Mouse (Mus musculus) adrenal gland (tissue): ENCODE measurements around the gene Epor.

Experiments
- intact Hi-C: fragments of 180-260 bp; cut with DNase I; formaldehyde crosslinking; loops from one replicate; pipeline ENCODE4 v1.15.1; 2025

The Epor gene

DNA sequence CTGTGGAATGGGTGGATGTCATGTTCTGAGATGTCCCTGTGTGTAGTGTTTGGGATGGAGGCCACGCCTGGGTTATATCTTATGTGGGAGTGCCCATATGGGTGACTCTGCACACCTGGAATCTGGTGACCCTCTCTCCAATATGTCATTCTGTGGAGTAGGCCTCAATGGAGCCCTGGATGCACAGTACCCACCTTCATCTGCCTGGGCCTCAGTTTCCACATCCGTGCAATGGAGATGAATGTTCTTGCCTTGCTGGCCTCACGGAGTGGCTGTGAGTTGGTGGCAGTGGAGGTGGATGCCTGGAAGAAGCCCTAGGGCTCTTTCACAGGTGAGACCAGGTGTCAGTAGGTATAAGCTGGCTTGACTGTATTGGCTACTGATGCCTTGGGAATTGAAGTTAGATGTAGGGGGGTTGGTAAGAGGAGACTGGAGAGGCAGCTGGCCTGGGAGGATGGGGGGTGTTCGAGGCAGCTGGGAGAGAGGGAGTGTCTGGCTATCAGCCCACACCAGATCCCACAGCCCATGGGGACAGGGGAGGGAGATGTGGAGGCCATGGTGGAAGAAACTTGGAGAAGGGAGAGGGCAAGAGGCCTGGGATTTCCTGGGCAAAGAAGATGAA lies 25.0 kb downstream of the Epor start:
- intact Hi-C loops, result no loop called here

DNA sequence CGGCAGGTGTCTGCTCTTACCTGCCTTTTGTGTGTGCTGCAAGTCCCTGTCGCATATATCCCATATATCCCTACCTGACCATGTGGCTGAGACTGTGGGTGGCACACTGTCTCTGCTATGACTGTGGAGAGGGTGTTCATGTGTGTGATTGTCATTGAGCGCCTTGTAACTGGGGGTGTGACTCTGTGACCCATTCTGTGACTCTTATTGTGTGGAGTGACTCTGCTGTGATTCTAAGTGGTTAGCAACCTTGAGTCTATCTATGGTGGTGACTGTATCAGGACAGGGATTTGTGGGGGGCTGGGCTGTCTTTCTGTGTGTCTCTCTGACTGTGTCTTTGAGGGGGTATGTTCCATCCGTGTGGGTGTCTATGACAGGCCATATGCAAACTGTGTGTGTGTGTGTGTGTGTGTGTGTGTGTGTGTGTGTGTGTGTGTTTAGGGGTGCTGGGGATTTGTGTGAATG lies 25.6 kb downstream of the Epor start:
- intact Hi-C loops, result no loop called here

DNA sequence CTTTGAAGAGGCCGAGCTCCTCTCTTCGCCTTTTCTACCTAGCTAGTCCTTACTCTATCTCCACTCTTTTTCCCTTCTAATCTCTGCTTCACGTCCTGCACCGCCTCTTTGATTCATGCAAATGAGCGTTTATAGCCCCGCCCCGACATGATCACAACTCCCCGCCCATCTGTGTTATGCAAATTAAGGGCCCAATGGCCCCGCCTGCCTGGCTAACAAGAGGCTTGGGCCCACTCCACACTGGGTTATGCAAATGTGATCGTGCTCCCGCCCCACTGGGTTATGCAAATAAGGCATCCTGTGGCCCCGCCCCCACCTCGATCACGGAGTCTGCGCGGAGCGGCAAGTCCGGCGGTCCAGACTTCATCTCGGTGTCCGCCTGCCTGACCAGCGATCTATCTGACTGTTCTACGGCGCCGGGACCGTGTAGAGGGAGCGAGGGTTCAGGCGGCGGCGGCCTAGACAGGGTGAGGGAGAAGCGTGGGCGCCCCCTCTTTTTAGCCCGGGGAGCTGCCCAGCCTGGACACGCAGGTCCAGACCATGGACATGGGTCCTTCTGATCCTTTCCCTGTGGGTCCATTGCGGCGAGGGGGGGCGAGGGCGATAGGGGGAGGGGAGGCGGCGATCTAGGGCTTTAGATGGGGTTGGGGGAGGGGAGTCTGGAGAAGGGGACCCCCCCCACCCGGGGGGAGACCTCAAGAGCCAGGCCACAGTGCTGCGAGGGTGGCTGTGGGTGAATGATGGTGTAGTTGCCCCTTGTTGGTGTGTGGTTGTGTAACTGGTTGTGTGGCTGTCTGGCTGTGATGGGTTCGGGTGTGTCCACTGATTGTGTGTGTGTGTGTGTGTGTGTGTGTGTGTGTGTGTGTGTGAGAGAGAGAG lies 26.4 kb downstream of the Epor start, which contains the start of gene Plppr2:
Gene Plppr2 (plus strand): TSS at position 342 of the 879 bp plus-strand sequence.
- intact Hi-C loops, result no loop called here

DNA sequence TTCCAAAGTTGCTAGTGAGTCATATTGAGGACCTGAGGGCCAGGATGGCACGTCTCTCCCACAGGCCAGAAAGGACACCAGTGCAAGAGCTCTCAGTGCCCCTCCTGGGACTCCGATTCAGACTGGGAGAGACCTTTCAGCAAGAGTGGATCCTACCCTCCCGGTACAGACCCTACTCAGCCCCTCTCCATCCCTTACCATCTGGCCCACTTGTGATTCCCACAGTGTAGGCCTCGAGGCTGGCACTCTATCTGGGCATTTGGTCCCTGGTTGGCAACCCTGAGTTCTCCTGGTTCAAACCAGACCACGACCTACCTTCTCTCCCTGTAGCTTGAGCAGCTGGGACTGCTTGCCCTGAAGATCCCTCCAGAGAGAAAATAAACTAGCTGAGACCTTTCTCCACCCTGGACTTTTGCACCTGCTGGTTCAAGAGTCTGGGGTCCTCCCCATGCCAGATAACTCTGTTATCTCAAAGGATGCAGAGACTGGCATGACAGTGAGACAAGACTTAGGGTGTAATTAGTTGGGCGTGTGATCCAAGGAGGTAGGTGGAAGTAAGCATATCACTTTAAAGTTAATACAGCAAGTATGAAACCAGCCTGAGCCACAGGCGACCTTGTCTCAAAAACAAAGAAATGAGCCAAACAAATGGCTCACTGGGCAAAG lies 27.7 kb downstream of the Epor start:
- intact Hi-C loops, result no loop called here

DNA sequence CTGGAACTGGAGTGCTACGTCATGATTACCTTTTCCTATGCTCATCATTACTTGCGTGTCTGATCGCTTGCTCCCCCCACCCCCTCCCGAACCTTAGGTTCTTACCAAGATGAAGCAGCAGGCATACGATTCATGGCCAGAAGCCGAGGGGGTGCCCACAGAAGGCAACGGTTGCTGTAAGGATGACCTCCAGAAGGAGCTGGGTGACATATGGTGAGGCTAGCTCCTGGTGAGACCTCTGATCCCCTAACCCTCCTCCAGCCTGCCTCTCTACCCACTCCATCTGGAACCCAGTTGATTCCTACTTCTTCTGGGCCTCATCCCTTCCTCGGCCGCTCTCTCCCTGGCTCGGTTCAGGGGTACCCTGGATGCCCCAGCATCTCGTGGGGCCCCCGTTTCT lies 29.3 kb downstream of the Epor start:
- intact Hi-C loops, result no loop called here

DNA sequence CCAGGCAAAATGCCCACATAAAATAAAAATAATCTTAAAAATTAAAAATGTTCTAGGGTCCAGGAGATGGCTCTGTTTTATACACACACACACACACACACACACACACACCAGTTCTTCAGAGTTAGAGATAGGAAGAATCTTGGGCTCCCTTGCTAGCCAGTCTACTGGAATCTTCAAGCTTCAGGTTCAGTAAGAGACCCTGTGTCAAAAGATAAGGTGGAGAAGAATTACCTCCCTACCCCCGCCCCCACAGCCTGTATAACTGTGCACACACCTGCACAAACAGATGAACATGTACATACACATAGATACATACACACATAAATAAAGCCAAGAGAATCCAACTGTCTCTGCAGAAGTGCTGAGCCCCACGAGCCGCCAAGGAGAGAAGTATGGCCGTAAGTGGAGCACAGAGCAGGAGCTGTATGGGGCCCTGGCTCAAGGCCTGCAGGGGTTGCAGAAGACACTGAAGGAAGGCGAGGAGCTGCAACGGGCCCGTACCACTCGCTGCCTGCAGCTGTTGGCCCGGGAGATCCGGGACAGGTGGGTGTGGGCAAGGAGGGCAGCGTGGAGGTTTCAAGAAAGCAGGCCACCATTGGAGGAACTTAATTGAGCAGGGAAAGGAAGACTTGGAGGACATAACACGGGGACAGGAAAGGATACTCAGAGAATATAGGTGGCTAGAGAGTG lies 30.7 kb downstream of the Epor start:
- intact Hi-C loops, result no loop called here

DNA sequence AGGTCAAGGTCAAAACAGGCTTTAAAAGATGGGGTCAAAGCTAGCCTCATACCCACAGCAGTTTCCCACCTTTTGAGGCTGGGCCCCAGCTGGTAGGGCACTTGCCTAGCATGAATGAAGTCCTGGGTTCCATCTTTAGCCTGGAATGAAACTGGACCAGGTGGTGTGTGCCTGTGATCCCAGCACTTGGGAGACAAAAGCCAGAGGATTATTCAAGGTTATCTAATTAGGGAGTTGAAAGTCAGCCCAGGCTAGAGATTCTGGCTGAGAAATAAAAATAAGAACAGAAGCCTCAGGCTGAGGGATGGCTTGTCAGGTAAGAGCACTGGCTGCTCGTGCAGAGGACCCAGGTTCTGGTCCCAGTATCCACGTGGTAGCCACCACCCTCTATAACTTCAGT lies 31.3 kb downstream of the Epor start:
- intact Hi-C loops, result no loop called here

DNA sequence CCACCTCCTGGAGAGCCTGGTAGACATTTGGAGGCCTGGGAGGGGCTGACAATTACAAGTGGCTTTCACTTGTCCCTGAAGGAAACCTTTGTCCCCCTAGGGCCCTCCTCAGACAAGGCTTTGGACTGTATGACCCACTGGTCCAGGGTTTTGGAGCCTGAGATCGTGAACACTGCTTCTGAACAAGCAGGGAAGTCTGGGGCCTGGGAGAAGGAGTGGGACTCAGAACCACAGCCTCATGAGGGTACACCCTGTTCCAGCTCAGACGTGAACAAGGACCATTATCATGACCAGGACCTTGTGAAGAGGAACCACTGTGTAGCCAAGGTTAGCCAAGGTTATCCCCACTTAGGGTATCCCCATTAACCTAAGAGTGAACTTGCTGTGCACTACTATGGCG lies 34.1 kb downstream of the Epor start:
- intact Hi-C loops, result no loop called here

DNA sequence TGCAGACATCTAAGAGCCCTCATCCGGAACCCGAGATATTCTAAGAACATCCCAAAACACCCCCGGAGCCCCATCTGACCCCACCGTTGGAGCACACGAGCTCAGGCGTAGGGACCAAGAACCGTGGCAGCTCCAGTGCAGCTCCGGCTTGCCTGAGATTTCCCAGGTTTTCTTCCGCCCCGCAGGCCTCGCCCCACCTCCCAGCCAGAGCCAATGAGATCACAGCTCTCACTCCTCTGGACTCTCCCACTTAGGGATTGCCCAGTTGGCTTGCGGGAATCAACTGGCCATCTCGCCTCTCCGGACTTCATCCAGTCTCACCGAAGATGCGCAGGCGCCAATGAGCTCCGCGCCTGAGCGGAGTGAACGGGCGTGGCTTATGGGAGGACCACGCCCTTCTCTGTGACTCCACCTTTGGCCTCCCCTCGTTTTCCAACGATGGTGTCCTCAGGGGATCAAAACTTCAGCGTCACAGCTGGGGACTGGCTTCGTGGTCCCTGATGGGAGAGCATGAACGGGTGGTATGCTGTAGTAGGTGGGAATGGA lies 36.0 kb downstream of the Epor start, which contains the start of the genes Ccdc159 and Tmem205:
Gene Ccdc159 (plus strand): TSS at position 264 of the 546 bp plus-strand sequence.
Gene Tmem205 (minus strand): TSS at position 349 of the 546 bp plus-strand sequence.
- intact Hi-C loops, result no loop called here

DNA sequence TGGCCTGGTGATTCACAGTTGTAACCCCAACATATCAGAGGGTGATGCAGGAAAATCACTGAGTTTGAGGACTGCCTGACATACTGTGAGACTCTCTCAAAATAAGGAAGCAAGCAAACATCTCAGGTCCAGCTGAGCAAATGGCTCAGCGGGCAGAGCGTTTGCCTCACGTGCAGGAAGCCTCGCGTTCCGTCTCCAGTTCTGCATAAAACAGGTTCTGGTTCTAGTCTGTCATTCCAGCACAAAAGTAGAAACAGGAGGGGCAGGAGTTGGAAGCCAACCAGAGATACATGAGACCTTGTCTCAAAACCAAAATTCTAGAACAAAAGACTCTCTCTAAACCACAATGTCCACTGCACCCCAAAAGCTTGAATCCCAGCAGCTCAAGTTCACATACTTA lies 36.5 kb downstream of the Epor start:
- intact Hi-C loops, result no loop called here

DNA sequence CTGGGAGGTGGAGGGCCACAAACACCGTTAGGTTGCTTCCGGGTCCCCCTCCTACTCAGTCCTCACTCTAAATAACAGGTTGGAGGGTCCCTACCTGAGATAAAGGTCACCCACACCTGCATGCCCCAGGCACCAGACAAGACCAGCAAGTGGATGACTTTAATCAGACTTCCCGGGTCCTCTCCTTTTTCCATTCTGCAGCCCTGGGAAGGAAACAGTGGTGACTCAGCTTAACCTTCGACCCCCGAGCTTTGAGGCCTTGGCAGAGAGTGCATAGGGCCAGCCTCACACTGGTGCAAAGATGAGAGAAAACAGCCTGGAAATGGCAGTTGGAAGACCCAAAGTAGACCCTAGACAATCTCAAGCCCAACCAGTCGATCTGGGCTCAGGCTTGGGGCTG lies 37.2 kb downstream of the Epor start:
- intact Hi-C loops, result no loop called here

DNA sequence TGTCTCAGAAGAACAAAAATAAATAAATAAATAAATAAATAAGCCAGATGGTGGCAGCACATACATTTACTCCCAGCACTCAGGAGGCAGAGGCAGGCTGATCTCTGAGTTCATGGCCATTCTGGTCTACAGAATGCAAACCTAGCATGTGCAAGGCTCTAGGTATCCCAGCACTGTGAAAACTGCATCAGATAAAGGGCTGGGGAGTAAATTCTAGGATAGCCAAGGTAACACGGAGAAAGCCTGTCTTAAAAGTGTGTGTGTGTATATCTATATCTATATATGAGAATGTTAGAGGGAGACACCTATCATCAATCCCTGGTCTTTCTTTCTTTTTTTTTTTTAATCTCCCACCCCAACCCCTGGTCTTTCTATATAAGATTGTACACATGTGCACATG lies 37.8 kb downstream of the Epor start:
- intact Hi-C loops, result no loop called here

DNA sequence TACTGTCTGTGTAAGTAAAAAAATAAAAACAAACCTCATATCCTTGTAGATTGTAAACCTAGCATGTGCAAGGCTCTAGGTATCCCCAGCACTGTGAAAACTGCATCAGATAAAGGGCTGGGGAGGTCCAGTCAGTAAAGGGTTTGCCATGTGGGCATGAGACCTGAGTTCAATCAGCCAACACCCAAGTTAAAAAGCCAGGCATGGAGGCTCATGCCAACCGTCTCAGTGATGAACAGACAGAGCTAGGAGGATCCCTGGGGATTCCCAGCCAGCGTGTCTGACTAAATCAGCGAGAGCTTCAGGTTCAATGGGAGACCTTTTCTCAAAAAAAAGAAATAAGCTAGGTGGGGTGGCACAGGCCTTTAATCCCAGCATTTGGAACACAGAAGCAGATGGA lies 38.3 kb downstream of the Epor start:
- intact Hi-C loops, result no loop called here

DNA sequence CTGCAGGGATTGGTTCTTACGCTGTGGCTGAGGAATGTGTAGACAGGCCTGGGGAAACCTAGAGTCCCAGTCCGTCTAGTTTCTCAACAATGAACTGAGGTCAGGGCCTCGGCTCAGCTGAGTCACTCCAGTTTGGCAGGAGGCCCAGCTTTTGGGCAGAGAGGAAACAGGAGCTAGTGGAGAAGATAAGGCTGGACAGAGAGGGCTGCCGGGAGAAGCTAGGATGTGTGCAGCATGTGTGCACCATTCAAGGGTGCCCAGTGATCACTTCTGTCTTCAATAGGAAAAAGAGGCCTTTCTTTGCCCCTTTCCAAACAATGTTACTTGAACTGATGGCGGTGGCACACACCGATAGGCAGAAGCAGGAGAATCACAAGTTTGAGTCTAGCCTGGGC lies 39.2 kb downstream of the Epor start:
- intact Hi-C loops, result no loop called here

DNA sequence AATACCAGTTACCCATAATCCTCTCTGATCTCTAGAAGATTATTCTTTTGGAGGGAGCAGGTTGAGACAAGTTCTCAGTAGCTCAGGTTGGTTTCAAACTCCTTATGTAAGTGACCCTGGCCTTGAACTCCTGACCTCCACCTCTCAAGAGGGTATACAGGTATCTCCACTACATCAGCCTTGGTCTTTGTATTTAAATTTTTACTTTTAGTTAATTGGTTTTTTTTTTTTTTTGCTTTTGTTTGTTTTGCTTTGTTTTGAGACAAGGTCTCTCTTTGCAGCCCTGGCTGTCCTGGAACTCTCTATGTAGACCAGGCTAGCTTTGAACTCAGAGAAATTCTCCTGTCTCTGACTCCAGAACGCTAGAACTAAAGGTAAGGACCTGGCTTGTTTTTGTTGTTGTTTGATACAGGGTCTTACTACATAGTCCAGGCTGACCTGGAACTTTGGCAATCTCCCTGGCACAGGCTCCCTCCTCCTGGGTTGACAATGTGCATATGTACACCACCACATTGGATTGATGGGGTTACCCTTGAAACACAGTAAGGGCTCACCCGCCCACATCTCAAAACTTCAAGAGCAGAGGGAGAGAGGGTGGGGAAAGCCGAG lies 39.7 kb downstream of the Epor start:
- intact Hi-C loops, result no loop called here

DNA sequence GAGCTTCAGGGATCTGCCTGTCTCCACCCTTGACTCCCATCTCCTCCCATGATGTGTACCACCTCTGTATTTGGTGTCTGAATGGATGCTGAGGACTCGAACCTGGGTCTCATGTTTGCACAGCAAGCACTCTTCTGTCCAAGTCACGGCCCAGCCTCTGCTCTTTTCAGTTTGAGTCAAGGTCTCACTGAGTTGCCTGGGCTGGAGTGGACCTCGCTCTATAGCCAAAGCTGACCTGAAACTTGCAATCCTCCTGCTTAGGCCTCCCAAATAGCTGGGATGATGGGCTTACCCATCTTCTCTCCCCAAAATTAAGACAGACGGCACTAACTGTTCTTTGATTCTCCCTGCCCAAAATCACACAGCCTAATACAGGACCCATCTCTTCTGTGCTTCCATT lies 40.3 kb downstream of the Epor start:
- intact Hi-C loops, result no loop called here

DNA sequence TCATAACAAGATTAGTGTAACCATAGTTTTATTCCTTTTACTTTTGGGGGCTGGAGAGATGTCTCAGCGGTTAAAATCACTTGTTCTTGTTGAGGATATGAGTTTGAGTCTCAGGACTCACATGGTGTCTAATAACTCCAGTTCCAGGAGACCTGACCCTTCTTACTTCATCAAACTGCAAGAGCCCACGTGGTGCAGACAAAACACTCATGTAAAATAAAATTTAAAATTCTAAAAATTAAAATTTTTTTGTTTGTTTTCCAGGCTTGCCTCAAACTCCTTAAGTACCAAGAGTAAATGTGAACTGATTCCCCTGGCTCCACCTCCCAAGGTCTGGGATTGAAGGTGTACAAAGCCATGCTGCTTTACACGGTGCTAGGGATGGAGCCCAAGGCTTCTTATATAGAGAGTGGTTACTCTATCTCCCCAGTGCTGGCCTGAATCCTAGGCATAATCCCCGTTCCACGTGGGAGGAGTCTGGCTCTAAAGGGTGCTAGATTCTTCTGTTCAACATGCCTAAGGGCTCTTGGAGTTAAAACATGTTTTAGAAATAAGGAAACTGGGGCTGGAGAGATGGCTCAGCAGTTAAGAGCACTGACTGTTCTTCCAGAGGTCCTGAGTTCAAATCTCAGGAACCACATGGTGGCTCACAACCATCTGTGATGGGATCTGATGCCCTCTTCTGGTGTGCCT lies 44.5 kb downstream of the Epor start:
- intact Hi-C loops, result no loop called here

DNA sequence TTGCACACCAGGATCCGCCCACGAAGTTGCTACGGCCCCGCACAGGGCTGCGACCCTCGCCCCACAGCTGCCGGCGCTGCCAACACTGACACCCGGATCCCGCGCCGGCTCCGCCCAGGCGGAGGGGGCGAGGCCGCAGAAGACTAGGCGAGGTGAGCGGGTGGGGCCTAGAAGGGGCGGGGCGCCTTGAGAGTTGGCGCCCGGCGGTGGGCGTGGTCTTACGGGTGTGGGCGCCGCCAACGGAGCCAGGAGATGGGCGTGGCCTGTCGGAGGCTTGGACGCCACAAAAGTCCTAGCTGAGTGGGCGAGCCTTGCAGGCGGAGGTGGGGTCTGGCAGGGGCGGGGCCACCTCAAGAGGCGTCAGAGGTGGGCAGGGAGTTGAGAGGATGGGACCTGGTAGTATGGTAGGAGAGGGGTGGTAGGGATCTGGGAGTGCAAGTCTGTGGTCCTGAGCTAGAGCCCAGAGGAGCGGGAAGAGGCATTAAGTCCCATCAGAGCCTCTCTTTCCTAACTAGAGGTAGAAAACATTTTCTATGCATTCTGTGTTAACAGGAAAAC lies 45.2 kb downstream of the Epor start, which contains the start of gene Rab3d:
Gene Rab3d (minus strand): TSS at position 158 of the 558 bp plus-strand sequence.
- intact Hi-C loops, result no loop called here

DNA sequence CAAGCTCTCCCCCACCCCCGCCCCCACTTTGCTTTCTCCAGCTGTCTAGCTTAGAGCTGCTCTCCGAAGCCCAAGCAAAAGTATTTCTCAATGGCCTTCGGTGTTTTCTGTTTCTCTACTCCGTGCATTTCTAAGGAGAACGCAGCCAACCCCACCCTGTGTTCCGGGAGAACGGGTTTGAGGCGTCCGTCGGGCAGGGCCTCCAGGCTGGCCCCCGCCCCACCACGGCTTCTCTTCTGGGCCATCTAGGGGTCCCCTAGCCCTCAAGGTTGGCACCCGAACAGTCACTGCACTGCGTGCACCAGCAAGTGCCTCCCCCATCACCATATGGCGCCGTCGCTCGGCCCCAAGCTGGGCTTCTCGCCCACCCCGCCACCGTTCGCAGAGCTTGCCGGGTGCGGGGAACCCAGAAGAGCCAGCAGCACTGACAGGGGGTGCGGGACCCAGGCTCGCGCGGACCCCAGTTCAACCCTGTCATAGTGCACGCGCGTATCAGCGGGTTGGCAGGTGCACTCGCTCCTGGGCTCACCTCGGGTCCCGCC lies 45.7 kb downstream of the Epor start:
- intact Hi-C loops, result no loop called here
